In the genomic region with DNA sequence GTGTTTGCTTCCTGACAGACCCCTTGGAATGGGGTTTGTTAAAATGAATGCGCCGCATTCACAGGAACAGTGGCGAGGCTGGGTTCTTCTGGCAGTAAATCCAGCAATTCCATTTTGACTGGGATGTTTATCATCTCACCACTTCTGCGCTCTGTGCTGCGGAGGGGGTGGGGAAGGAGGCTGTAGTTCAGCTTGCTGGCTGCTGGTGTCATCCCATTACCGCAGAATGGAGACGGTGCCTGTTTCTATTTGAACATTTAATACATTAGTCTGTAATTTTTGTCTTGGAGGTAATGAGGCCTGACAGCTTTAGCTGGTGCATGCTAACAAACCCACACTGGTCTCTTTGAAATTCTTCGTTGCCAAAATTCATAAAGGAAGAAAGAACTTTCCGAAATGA, we compare ENCODE assay signal across 8 mouse cellular contexts.
DNase-seq lines count a peak whose midpoint lies in the region; ATAC-seq and TF ChIP-seq lines count a peak whose summit lies in the region.

No protein-coding gene starts in this region.

- peak; percentile 89; the same call in 1 of the 2 replicates for ATAC-seq in lung, embryonic 14.5 days (ENCODE audit: insufficient read depth)
- ATAC-seq in neural tube, embryonic 14.5 days (ENCODE audit: low read depth) = peak; percentile 95
- ATAC-seq in inflammation-experienced regulatory T-cells, adult 6 months = no peak

- H3K4me1 ChIP-seq in lung, embryonic 14.5 days (ENCODE audit: insufficient read depth) = no peaks in the 10 kb centered on the region
- H3K4me1 ChIP-seq in neural tube, embryonic 14.5 days (ENCODE audit: control insufficient read depth, insufficient read depth, low read length) = 0 out of 2 replicates have a peak, but pooled peaks cover 4% of the 10 kb centered on the region

- WGBS in lung, embryonic 14.5 days = 22% methylated on average over 9 of the region's 9 CpGs
- WGBS in neural tube, embryonic 14.5 days = 26% methylated on average over 9 of the region's 9 CpGs

- no peaks in the 10 kb centered on the region for H3K27me3 ChIP-seq in lung, embryonic 14.5 days (ENCODE audit: insufficient read depth, low read length)
- H3K27me3 ChIP-seq in neural tube, embryonic 14.5 days (ENCODE audit: control insufficient read depth, insufficient read depth, low read length) = no peaks in the 10 kb centered on the region

- H3K9ac ChIP-seq in lung, embryonic 14.5 days = no peak overlapping the region
- no peak overlapping the region for H3K9ac ChIP-seq in neural tube, embryonic 14.5 days (replicated peaks; ENCODE audit: low read depth, low read length)

- H3K36me3 ChIP-seq in lung, embryonic 14.5 days (ENCODE audit: insufficient read depth) = no peaks in the 10 kb centered on the region
- no peaks in the 10 kb centered on the region for H3K36me3 ChIP-seq in neural tube, embryonic 14.5 days (ENCODE audit: control insufficient read depth, insufficient read depth, low read length)

- peak; percentile 76 for DNase-seq in lung, embryonic 14.5 days
- DNase-seq in lung, postnatal 36 days = no peak
- peak; percentile 53 to 66 for DNase-seq in cerebellum, postnatal 25 days
- peak; percentile 47 to 61 for DNase-seq in frontal cortex, postnatal 14 days (ENCODE audit: low spot score in 2 of 2)
- peak; percentile 69 to 92 for DNase-seq in layer of hippocampus, postnatal 14 days (ENCODE audit: low spot score in 2 of 2)
- DNase-seq in spleen, postnatal 4 days (ENCODE audit: low spot score in 2 of 2) = no peak

- H3K27ac ChIP-seq in lung, embryonic 14.5 days (ENCODE audit: low read depth) = no peak overlapping the region
- no peak overlapping the region for H3K27ac ChIP-seq in neural tube, embryonic 14.5 days (ENCODE audit: low read depth, low read length)

- no peaks in the 10 kb centered on the region for H3K9me3 ChIP-seq in lung, embryonic 14.5 days (ENCODE audit: low read depth, low read length)
- no peaks in the 10 kb centered on the region for H3K9me3 ChIP-seq in neural tube, embryonic 14.5 days (ENCODE audit: control insufficient read depth, low read length)

- no peak overlapping the region for H3K4me3 ChIP-seq in lung, embryonic 14.5 days (ENCODE audit: low read depth, low read length)
- no peak overlapping the region for H3K4me3 ChIP-seq in neural tube, embryonic 14.5 days (ENCODE audit: low read depth, low read length)

- peak; percentile 72 for TF ChIP-seq CTCF in lung, embryonic 14.5 days (IDR thresholded peaks at IDR 0.05; ENCODE audit: low read depth)

- H3K4me2 ChIP-seq in lung, embryonic 14.5 days = no peak overlapping the region
- no peak overlapping the region for H3K4me2 ChIP-seq in neural tube, embryonic 14.5 days (ENCODE audit: low read depth, low read length)

Comparison
In these comparisons a context has a peak if more than half of its experiments do, and no peak if none do; other contexts are left out.
1. DNase-seq: peak in lung, embryonic 14.5 days (single experiment), cerebellum, postnatal 25 days (2 of 2), frontal cortex, postnatal 14 days (2 of 2) and layer of hippocampus, postnatal 14 days (2 of 2); none in lung, postnatal 36 days (single experiment) and spleen, postnatal 4 days (0 of 2).